Mouse (Mus musculus) kidney, adult 11 months (tissue): ENCODE measurements around the gene Mrps7.

Experiments
- DNase-seq: peaks from one replicate; pipeline ENCODE4 v3.0.0; 2022

Mrps7 gene

DNA sequence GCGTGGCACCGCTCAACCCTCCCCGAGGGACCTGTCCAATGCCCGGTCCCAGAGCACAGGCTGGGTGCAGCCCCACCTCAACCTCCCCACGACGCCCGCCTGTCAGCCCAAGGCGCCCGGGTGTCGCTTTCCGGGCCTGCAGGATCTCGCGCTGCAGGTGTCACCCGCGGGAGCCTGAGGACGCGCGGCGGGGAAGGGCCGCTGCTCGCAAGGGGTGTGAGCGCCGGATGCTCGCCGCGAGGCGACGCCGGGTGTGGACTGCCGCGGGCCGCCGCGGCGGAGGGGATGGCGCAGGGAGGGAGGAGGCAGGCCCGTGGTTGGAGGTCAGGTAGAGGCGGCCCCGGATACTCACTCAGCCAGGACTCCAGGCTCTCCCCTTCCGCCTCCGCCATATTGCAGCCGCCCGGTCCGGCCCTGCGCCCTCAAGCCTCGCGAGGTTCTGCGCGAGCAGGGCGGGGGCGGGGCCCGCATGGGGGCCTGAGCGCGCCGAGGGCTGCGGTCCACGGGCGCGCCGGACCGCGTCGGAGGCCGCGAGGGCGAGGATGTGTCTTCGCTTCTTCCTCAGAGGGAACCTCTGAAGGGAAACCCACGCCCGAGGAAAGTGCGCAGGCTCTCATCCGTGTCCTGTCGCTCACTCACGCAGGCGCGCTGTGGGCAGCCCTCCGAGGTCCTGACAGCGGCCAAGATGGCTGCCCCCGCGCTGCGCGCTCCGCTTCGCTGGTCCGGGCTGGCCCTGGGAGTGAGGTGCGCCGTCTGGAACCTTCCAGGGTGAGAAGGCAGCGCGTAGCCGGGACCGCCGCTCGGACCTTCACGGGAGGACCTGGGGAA is at the start of gene Mrps7, which contains the start of gene Gga3:
Gene Mrps7 (plus strand): TSS at position 450 of the 828 bp plus-strand sequence.
Gene Gga3 (minus strand): TSS at position 576 of the 828 bp plus-strand sequence.
- DNase-seq = peak; percentile 92

DNA sequence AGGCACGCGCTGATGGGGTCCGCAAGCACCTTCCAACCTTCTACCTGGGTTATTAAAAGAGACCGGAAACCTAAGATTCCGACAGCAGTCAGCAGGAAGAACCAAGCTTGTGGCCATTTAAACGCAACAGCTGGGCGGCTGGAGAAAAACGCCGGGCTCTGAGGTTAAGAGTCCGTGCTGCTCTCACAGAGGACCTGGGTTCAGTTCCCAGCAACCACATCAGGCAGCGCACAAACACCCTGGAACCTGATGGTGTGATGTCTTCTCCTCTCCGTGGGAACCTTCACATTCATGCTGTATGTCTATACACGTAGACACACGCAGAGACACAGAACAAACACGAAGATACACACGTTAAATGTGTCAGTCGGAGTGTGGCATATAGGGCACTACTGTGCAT is 48.0 kb upstream of the Mrps7 start:
- no peak for DNase-seq

DNA sequence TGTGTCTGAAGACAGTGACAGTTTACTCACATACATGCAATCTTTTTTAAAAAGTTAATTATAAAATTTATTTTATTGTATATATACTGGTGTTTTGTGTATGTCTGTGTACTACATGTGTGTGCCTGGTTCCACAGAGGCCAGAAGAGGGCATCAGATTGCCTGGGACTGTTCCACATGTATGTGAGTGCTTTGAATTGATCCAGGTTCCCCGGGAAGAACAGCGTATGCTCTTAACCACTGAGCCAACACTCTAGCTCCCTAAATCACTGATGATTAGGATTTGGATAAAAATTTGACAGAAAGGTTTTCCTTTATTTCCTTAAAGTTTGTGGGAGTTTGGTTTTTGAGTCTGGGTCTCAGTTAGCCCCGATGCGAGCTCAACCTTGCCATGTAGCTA is 40.3 kb upstream of the Mrps7 start:
- DNase-seq = no peak

DNA sequence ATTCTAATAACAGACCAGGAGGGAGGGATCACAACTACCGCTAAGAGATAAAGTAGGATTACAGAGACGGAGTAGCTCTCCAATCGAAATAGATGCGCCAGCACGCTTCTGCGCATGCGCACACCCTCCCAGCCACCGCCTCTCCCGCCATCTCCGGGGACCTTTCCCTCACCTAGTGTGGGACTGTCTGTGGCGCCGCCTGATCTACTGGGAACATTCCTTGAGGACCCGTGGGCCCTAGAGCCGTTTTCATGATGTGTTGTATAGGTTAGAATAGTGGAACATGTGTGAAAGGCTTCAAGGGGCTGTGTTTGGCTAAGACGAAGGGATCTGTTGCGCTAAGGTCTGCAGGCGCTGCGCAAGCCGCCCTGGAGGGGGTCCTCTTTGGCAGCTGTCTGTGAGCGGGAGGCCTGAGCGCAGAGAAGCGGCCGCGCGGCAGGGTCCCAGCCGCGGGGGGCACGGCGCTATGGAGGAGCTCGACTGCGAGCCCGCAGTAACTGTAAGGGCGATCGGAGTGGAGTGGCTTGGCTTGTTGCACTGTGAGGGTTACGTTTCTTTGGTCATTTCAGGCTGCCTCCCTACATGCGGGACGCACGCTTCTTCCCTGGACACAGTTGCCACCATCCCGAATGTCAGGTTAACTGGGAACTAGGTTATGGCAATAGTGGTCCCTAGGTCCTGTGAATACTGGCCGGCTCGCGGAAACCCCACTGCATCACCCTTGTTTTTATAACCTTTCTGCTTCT is 39.5 kb upstream of the Mrps7 start, which contains the start of gene Nup85:
Gene Nup85 (plus strand): TSS at position 371 of the 746 bp plus-strand sequence.
- peak; percentile 96 for DNase-seq

DNA sequence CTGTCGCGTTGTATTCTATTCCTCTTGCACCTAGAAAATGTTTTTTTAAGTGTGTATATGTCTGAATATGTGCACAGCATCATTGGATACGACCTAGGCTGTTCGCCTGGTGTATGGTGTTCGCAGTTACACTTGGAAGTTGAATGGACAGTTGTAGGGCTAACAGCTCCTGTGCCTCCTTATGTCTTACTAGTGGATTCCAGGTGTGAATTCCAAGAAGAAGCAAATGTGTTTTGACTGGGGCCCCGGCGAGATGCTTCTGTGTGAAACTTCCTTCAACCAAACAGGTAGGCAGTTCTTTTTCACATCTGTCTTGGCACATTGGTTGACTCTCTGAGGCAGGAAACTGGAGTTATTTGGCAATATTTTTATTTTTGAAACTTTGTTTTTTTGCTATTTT is 38.8 kb upstream of the Mrps7 start:
- no peak for DNase-seq

DNA sequence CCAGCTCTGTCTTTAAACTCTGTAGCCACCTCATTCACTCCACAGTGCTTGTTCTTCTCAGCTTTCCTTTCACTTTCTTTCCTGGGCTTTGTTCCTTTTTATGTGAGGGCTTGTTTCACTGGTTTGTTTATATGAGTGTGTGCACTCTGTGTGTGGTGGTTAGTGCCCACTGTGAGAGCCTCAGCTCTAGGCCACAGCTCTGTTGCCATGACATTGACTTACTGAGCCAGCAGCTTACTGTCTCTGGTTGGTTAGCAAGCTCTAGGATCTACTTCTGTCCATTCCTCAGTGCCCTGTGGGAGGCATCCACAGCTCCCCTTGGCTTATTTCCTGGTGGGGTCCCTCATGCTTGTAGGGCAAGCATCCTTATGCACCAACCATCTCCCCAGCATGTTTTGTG is 24.6 kb upstream of the Mrps7 start:
- no peak for DNase-seq

DNA sequence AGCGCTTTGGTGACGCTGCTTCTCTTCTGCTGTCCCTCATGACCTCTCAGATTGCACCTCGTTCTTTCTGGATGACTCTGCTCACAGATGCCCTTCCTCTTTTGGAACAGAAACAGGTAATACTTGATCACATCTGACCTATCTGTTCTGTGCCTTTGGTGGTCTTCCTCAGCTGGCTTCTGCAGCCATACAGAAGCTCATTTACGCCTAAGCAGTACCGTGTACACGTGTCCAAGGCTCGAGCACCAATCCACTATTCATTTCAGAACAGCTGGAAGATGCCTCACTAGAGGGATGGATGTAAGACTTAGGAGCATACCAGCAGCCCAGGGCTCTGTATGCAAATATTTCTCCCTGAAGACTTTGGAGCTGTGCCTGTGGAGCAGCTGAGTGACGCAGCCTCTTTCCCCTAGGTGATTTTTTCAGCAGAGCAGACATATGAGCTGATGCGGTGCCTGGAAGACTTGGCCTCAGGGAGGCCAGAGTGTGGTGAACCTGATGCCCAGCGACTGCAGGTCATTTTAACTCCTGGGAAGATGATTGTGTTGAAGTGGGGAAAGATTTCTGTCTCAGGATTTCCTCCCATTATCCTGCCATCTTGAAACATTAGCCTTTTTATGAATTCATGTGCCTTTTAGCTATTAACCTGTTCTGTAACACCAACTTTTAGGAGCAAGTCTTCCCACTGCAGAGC is 20.7 kb upstream of the Mrps7 start:
- DNase-seq = no peak

DNA sequence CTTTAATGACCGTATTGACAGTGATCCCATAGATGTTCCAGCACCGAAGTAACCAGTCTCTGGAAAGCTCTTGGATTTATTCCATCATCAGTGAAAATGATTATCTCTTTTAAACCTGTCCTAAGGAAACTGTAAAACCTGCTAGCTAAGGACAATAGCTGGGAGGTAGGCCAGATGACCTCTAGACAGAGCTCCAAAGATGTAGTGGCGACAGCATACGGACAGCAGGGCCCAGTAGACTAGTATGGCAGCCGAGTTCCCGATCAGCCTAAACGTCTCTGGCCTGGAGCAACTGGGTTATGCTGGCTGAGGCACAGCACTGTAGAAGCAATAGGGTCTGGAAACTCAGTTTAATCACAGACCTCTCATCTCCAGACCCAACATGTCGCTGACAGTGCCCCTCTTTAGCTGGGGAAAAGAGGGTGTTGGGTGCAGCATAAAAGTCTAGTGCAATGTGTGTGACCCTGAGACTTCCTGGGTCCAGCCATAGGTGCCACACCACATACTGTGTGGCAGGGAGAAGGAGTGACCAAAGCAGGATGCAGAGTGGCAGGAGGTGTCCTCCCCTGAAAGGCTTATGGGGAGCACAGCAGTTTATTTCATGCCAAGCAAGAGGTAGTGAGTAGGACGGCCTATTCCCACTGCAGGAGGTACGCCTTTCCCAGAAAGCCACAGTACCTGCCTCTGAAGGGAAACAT is 19.2 kb upstream of the Mrps7 start:
- DNase-seq = no peak

DNA sequence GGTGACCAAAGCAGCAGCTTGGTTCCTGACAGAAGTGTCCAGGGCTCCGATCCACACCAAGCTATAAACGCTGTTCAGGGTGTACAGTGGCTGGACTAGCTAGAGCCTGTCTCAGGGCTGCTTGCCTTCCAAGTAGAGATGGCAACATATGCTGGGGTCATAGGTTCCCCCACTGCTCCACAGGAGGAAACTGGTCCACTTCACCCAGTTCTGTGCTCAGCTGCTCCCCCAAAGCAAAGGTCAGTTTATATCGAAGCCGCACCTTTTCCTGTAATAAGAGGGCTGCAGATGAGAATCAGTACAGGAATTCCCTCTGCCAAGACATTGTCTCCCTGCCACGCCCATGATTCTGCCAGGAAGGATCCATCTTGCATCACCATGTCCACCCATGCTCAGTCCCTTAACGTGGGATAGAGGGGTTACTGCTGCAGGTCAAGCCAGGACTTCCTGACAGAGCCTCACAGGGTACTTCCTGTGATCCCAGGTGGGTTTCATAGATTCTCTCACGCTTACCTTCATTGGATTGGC is 18.1 kb upstream of the Mrps7 start:
- no peak for DNase-seq

DNA sequence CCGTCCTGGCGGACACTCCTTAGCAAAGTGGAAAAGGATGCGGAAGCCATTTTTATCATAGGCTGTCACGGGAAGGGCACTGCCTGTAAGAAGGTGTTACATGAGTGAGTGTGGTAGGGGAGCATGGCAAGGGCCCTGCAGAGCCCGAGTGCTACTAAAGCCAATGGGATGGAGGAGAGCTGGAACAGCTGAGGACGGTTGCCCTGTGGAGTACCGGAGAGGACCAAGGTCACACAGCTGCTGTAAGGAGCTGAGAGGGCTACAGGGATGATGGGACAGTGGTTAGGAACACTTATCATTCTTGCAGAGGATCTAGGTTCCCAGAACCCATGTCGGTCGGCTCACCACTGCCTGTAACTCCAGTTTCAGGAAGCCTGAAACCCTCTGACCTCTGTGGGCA is 17.3 kb upstream of the Mrps7 start:
- DNase-seq = no peak

DNA sequence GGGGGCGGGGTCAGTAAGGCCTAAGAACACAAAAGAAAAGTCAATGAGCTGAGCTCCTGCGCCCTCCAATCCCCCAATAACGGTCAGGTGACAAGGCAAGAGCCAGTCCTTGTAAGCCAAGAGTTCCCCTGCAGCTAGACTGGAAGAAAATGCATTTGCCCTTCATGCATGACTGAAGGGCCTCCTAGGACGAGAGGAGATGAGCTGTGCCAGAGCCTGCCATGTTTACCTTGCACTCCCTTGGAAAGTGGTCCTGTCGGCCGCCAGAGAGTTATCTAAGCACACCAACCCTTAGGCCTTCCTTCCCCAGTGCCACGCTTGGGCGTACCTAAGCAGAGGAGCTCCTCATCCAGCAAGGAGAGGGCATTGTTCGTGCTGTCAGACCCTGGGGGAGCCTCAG is 15.7 kb upstream of the Mrps7 start:
- DNase-seq = no peak

DNA sequence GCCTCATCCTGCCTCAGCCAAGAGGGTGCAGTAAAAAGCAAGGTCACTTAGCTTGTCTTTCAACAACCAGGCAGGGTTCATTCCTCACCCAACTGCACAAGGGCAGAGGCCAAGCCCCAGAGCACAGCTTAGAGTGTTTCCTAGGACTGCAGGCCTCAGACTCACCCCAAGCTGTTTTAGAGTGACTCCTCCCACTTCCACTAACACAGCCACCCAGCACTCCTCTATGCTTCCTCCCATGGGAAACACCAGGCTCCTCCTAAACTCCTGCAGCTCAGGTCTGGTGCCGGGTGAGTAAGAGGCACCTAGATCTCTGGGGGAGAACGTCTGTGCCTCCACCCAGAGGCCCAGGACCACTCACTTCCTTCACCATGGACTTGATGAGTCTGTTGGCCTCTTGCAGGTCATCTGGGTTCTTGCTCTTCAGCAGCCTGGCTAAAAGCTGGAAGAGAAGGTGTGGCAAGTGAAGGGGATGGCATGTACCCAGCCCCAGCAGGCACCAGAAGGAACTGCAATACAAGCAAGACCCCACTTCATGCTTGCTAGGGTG is 13.1 kb upstream of the Mrps7 start:
- DNase-seq = peak; percentile 17

DNA sequence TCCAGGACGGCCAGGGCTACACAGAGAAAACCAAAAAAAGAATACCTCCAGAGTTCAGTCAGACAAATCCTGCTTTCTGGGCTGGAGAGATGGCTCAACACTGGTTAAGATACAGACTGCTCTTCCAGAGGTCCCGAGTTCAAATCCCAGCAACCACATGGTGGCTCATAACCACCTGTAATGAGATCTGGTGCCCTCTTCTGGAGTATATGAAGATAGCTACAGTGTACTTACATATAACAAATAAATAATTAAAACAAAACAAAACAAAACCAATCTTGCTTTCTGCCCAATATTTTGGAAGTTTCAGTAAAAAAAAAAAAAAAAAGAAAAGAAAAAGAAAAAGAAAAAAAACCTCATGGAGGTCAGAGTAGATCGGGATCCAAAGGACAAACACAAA is 8.5 kb upstream of the Mrps7 start:
- DNase-seq = no peak

DNA sequence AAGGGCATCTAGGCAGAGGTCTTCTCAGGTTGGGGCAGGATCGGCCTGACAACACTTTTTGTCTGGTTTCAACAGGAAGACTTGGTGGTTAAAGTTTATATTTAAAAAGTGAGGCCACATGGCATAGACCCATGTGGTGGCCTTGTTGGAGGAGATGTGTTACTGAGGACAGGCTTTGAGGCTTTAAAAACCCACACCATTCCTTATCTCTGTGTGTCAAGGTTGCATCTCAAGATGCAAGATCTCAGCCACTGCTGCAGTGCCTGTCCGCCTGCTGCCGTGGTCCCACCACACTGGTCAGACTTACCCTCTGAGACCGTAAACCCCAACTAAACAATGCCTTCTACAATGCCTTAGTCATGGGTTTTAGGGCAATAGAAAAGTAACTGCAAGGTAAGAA is 5.4 kb upstream of the Mrps7 start:
- DNase-seq = no peak

DNA sequence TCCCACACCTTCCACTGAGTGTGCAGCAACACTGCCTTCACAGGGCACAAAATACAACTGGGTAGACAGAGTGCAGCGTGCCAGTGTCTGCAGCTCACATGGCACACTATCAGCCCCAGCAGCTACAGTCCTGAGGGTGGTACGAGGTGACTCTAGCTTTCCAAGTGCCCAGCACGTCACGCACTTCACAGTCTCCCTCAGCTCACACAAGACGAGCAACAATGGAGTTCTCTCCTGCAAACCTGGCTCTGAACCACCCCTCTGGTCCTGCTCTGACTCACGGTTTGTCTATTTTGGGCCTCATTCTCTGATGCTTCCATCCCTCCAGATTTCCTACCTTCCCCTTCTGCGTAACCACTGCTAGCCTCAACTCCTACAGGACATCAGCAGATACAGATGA is 4.0 kb upstream of the Mrps7 start:
- no peak for DNase-seq

DNA sequence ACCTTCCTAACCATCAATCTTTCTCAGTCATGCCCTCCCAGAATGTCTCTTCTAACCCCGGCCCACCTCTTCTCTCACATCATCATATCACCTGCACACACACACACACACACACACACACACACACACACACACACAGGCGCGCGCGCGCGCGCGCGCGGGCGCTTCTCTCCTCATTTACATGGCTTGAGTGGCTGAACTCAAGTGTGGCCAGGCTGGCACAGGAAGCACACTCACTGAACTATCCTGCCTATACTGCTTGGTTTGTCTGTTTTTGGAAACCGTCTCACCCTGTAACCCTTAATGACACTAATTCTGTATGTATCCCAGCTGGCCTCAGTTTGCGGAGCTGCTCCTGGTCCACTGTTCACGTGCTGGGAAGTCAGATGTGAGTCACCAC is 3.0 kb upstream of the Mrps7 start:
- no peak for DNase-seq

DNA sequence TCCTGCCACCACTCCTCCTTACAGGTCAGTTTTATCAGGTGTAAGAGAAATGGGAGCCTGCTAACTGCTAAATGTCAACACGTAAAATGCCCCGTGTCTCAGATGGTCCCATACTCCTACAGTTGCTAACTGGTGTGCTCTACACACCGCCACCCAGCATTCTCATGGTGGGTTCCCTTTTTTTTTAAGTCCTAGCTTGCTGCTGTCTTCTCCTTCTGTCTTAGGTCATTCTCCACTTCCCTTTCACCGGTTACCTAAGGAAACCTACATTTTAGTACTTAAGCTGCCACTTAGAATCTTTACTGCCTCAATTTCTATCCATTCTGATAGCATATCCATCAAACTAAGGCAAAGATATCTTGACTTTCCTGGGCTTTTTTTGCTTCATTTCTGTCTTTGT is 2.6 kb upstream of the Mrps7 start:
- DNase-seq = no peak

DNA sequence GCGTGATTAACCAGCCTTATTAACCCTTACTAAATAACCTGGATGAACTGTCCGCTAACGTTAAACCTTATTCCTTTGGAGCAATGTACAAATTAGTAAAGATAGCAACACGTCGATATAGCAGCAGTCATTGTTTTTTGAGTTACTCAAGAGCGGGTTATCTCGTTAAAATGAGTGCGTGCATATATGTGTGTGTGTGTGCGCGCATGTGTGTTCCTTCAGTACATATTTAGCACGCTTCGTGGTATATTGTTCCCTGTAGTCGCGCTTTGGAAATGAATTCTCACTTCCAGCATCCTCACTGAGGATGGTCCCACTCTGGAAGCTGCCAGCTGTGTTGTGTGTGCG is 623 bp upstream of the Mrps7 start:
- no peak for DNase-seq

DNA sequence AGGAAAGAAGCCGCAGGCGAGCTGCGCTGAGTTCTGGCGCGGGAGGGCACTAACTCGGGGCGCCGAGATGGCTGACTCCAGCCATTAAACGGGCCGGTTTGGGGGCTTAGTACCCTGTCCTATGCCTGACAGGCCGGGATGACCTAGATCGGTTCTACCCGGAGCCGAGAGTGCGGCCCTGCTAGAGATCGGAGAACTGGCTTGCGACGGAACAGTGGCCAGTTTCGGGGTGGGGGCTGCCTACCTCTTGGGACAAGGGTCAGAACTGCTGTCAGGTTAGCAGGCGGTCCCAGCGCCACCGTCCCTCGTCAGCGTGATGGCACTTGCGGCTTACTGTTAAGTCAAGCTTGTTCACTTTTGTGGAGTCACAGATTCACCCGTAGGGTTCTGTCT is 575 bp downstream of the Mrps7 start:
- peak; percentile 62 for DNase-seq

DNA sequence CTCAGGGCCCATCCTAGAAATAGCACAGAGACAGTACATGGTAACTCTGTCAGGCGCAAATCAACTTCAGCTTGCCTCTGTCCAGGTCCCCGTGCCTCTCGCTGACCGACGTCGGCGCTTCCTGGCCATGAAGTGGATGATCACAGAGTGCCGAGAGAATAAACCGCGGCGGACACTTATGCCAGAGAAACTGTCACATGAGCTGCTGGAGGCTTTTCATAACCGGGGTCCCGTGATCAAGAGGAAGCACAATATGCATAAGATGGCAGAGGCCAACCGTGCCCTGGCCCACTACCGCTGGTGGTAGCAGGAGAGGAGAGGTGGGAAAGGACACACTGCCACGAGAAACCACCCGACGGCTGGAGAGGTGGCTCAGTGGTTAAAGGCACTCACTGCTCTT is 3.0 kb downstream of the Mrps7 start:
- no peak for DNase-seq

DNA sequence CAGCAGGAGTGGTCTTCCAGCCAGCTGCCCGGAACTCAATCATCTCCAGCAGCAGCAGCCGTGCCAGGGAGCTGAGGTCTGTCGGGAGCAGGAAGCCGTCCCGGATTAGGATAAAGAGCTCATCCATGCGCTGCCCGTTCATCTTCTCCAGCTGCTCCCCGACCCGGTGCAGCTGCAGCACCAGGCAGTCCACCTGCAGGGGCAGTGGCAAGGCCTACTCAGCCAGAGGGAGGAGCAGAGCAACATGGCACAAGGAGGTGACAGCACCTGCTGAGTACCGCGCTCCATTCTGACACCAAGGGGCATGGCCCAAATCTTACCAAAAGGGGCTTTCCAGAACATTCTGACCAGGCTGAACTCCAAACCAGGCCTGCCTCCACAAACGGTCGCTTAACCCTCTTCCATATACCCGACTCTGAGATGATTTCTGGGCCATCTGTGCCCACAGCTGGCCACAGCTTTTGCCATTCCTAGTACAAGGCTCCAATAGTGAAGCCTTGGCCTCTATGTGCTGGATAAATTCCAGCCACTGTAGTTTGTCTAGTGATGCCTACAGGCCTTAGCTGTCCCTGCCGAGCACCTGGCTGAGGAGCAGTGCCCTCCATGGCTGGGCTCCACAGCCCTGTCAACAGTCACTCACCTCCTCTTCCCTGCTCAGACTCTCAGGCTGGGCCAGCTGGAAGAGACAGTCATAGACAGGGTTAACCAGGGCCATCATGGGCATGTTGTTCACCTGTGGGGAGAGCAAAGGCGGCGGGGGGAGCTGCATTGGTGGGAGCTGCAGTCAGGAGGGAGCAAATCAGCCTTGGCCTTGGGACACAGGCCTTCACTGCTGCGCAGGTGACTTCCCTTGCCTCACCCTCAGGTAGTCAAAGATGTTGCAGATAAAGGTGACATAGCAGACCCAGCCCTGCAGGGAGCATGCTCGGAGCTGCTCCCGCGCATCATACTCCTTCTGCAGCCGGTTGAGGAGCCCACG is 5.0 kb downstream of the Mrps7 start:
- DNase-seq = peak; percentile 18
